Mouse (Mus musculus): ENCODE data around the gene Zfp654.
"Not testable (repeated sequence)": the region's sequence is repeated elsewhere in the genome, so short reads cannot be mapped to it uniquely, and the experiment has no call there.

GRCm38 (mm10) chr16:64865841-64866240 is 14.4 kb upstream of the Zfp654 start:
- TF ChIP-seq CTCF (IDR thresholded peaks at IDR 0.05; ENCODE audit: control insufficient read depth, insufficient read depth, insufficient read length); FOSL1 (IDR thresholded peaks at IDR 0.05; ENCODE audit: insufficient read depth, low read length, poor library complexity, severe bottlenecking); USF1 (IDR thresholded peaks at IDR 0.05; ENCODE audit: low read depth): not testable (repeated sequence)
